Mouse (Mus musculus) spleen, adult 2 months (tissue): ENCODE measurements around the gene Zc2hc1c.

Experiments used
- CTCF ChIP-seq: fragments of 200-500 bp; IDR thresholded peaks from 2 replicates; pipeline ENCODE4 v1.5.1; 2011; ENCODE audit warnings: mild to moderate bottlenecking, inconsistent platforms; ENCODE audit not compliant: insufficient read depth, insufficient read length, insufficient replicate concordance; ENCODE audit errors: extremely low read depth
- POLR2A ChIP-seq: fragments of 200-500 bp; IDR thresholded peaks from 2 replicates; pipeline ENCODE4 v1.6.1; 2011; ENCODE audit warnings: low read depth, low read length, inconsistent platforms

- no peak for TF ChIP-seq CTCF
- no peak for TF ChIP-seq POLR2A
Measured at GRCm38 (mm10) chr12:85308651-85309050, 20.3 kb downstream of the Zc2hc1c start.
